Mouse (Mus musculus) kidney, embryonic 14.5 days (tissue): ENCODE measurements around the gene Atrip. TPM values are rescaled to one million over a fixed set of nuclear protein-coding genes. Genes with fewer than 3 reads are reported as not detected.

Experiments
- ATAC-seq: fragments of 200-750 bp; cut with Nextera tagmentation; 2 replicates; pipeline ENCODE4 v1.8.0; 2017; ENCODE audit warnings: moderate number of reproducible peaks, mild to moderate bottlenecking, moderate TSS enrichment, moderate library complexity; ENCODE audit not compliant: low FRiP score, low TSS enrichment
- H3K27ac ChIP-seq: fragments of 300-500 bp; sonication (generic); 2 replicates; pipeline ENCODE4 v1.5.1; 2014; ENCODE audit warnings: low read depth, mild to moderate bottlenecking, low read length, moderate library complexity, mixed read lengths
- H3K27me3 ChIP-seq: fragments of 300-500 bp; sonication (generic); 2 replicates; pipeline ENCODE4 v1.6.1; 2014; ENCODE audit warnings: mild to moderate bottlenecking, low read length; ENCODE audit not compliant: control insufficient read depth, insufficient read depth
- H3K36me3 ChIP-seq: fragments of 300-500 bp; sonication (generic); 2 replicates; pipeline ENCODE4 v1.6.1; 2014; ENCODE audit warnings: low read length, mixed read lengths; ENCODE audit not compliant: control insufficient read depth, insufficient read depth
- H3K4me1 ChIP-seq: fragments of 300-500 bp; sonication (generic); 2 replicates; pipeline ENCODE4 v1.6.1; 2014; ENCODE audit warnings: low read length, mixed read lengths; ENCODE audit not compliant: control insufficient read depth, insufficient read depth
- H3K4me2 ChIP-seq: fragments of 300-500 bp; sonication (generic); replicated peaks from 2 replicates; pipeline ENCODE4 v1.6.1; 2014; ENCODE audit warnings: low read depth, mild to moderate bottlenecking, low read length
- H3K4me3 ChIP-seq: fragments of 300-500 bp; sonication (generic); 2 replicates; pipeline ENCODE4 v1.5.1; 2014; ENCODE audit warnings: mild to moderate bottlenecking, low read length
- H3K9ac ChIP-seq: fragments of 300-500 bp; sonication (generic); 2 replicates; pipeline ENCODE4 v1.6.1; 2014; ENCODE audit warnings: low read depth, mild to moderate bottlenecking, low read length, moderate library complexity
- H3K9me3 ChIP-seq: fragments of 300-500 bp; sonication (generic); 2 replicates; pipeline ENCODE4 v1.6.1; 2016; ENCODE audit warnings: low read length; ENCODE audit not compliant: control insufficient read depth
- WGBS: fragments of 180-500 bp; shearing (Covaris S2); extraction: QIAGEN DNeasy Blood & Tissue Kit; methylation state at CpG from one replicate; pipeline ENCODE4 v1.1.7; 2014; 5-methylcytosine and 5-hydroxymethylcytosine counted together
- polyA plus RNA-seq: library from polyadenylated mRNA; unstranded; fragments of >200 nt; fragmentation: Nextera tagmentation; extraction: Ambion mirVana; gene quantifications from 2 replicates; pipeline ENCODE4 v1.2.1, GENCODE M21; 2014

The Atrip gene
- polyA plus RNA-seq, 1 experiment from 2014 or later, result 30.7 TPM

- no peak for ATAC-seq
- H3K4me1 ChIP-seq, result no peaks in the 10 kb centered on the region
- no peak overlapping the region for H3K9ac ChIP-seq
- no peaks in the 10 kb centered on the region for H3K36me3 ChIP-seq
- no peak overlapping the region for H3K27ac ChIP-seq
- WGBS, result 62% methylated on average over 10 of the region's 10 CpGs
- no peak overlapping the region for H3K4me2 ChIP-seq
- H3K9me3 ChIP-seq, result no peaks in the 10 kb centered on the region
- H3K27me3 ChIP-seq, result no peaks in the 10 kb centered on the region
- no peak overlapping the region for H3K4me3 ChIP-seq
Observed at GRCm38 (mm10) chr9:109008994-109009635, 64.8 kb downstream of the Atrip start.

- no peak overlapping the region for H3K4me3 ChIP-seq
- 89% methylated on average over 9 of the region's 9 CpGs for WGBS
- no peak for ATAC-seq
- H3K9ac ChIP-seq, result no peak overlapping the region
- H3K36me3 ChIP-seq, result no peaks in the 10 kb centered on the region
- H3K27ac ChIP-seq, result no peak overlapping the region
- H3K4me2 ChIP-seq, result no peak overlapping the region
- H3K9me3 ChIP-seq, result no peaks in the 10 kb centered on the region
- no peaks in the 10 kb centered on the region for H3K4me1 ChIP-seq
- H3K27me3 ChIP-seq, result no peaks in the 10 kb centered on the region
Observed at GRCm38 (mm10) chr9:109008081-109008480, 65.8 kb downstream of the Atrip start.

Other genes with a start within 250 kb of the Atrip start
- 0.04 and 0.17 TPM in 2 replicates for gene Celsr3, start 247.8 kb downstream of the Atrip start, polyA plus RNA-seq
- 8.6 and 14.5 TPM in 2 replicates for gene Slc26a6, start 220.8 kb downstream of the Atrip start, polyA plus RNA-seq
- not detected in 2 replicates for gene Tmem89, start 159.5 kb downstream of the Atrip start, polyA plus RNA-seq
- 482 and 520 TPM in 2 replicates for gene Uqcrc1, start 137.5 kb downstream of the Atrip start, polyA plus RNA-seq
- gene Col7a1, start 120.5 kb downstream of the Atrip start, polyA plus RNA-seq, result 3.5 and 5.4 TPM in 2 replicates
- 0.24 TPM in 1 of 2 replicates, not detected in the other for gene Ucn2, start 88.1 kb downstream of the Atrip start, polyA plus RNA-seq
- 6.4 and 10.1 TPM in 2 replicates for gene Pfkfb4, start 82.3 kb downstream of the Atrip start, polyA plus RNA-seq
- 58.0 and 65.7 TPM in 2 replicates for gene Shisa5, start 35.6 kb downstream of the Atrip start, polyA plus RNA-seq
- 12.6 and 13.3 TPM in 2 replicates for gene Trex1, start 14.4 kb downstream of the Atrip start, polyA plus RNA-seq
- 13.5 and 14.7 TPM in 2 replicates for gene Ccdc51, start 8.4 kb upstream of the Atrip start, polyA plus RNA-seq
- gene Tma7, start 8.5 kb upstream of the Atrip start, polyA plus RNA-seq, result 687 and 868 TPM in 2 replicates
- gene Plxnb1, start 21.3 kb upstream of the Atrip start, polyA plus RNA-seq, result 10.5 and 17.0 TPM in 2 replicates
- gene Fbxw21, start 87.9 kb upstream of the Atrip start, polyA plus RNA-seq, result not detected in 2 replicates
- gene Fbxw13, start 121.9 kb upstream of the Atrip start, polyA plus RNA-seq, result not detected in 2 replicates
- not detected in 2 replicates for gene Fbxw20, start 160.6 kb upstream of the Atrip start, polyA plus RNA-seq
- gene Fbxw14, start 213.6 kb upstream of the Atrip start, polyA plus RNA-seq, result not detected in 2 replicates